Mouse (Mus musculus): ENCODE measurements around the gene Igfbp1. TPM values are rescaled to one million over a fixed set of nuclear protein-coding genes. Genes with fewer than 3 reads are reported as not detected.

Igfbp1 gene
- polyA plus RNA-seq, 2 experiments, result 1.4 to 1.6 TPM

DNA sequence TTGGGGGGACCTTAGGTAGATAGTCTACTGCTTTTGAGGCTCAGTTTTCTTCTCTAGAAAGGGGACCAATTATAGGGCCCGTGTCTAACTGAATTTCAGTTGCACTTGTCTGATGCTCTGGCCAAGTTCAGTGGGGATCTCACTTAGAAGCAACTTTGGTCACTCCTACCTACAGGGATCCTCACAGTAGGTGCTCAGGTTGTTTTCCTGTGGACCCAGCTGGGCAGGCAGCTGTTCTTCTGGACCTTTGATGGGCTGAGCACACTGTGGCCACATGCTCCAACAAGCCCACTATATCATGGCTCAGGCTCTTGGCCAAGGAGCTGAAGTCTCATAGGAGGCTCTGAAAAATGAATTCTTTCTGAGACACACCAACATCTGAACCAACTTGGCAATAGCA lies 47.2 kb downstream of the Igfbp1 start:
- H3K27me3 ChIP-seq (ENCODE audit: control insufficient read depth, insufficient read depth, low read length), result no peaks in the 10 kb centered on the region
- no peak overlapping the region for H3K9ac ChIP-seq (ENCODE audit: low read depth, low read length, severe bottlenecking)
- DNase-seq (ENCODE audit: low spot score), result no peak
- H3K9me3 ChIP-seq (ENCODE audit: control insufficient read depth, low read length), result no peaks in the 10 kb centered on the region
- H3K27ac ChIP-seq (replicated peaks; ENCODE audit: low read depth, low read length), result no peak overlapping the region
- H3K4me1 ChIP-seq (ENCODE audit: control insufficient read depth, insufficient read depth, low read length), result no peaks in the 10 kb centered on the region
- no peak overlapping the region for H3K4me2 ChIP-seq (replicated peaks; ENCODE audit: low read depth, low read length, severe bottlenecking)
- ATAC-seq (ENCODE audit: low FRiP score, low read depth), result no peak
- no peak overlapping the region for H3K4me3 ChIP-seq (replicated peaks; ENCODE audit: low read length)
- 87% methylated on average over 1 of the region's 1 CpGs for WGBS
- TF ChIP-seq POLR2A (IDR thresholded peaks at IDR 0.05; ENCODE audit: borderline replicate concordance, extremely low read depth, insufficient read depth, insufficient read length), result no peak
- no peaks in the 10 kb centered on the region for H3K36me3 ChIP-seq (ENCODE audit: control insufficient read depth, insufficient read depth, low read length)

DNA sequence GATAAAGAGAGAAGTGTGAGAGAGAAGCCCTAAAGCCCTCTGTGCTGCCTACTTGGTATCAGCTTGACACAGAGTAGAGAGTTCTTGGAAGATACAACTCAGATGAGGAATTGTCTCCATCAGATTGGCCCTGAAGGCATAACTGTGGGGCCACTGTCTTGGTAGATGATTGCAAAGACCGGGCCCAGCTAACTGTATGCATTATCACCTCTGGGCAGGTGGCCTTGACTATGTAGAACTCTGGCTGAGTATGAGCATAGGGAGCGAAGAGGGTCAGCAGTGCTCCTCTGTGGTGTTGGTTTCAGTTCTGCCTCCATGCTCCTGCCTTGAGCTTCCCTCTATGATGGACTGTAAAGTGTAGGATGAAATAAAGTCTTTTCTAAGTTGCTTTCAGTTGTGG lies 52.8 kb downstream of the Igfbp1 start:
- DNase-seq (ENCODE audit: low spot score) (no peak), ATAC-seq (ENCODE audit: low FRiP score, low read depth) (no peak)
- Histone ChIP-seq H3K9ac (ENCODE audit: low read depth, low read length, severe bottlenecking) (no peak overlapping the region), H3K9me3 (ENCODE audit: control insufficient read depth, low read length) (no peaks in the 10 kb centered on the region), H3K4me3 (replicated peaks; ENCODE audit: low read length) (no peak overlapping the region), H3K4me2 (replicated peaks; ENCODE audit: low read depth, low read length, severe bottlenecking) (no peak overlapping the region), H3K27me3 (ENCODE audit: control insufficient read depth, insufficient read depth, low read length) (no peaks in the 10 kb centered on the region), H3K36me3 (ENCODE audit: control insufficient read depth, insufficient read depth, low read length) (no peaks in the 10 kb centered on the region), H3K4me1 (ENCODE audit: control insufficient read depth, insufficient read depth, low read length) (no peaks in the 10 kb centered on the region), H3K27ac (replicated peaks; ENCODE audit: low read depth, low read length) (no peak overlapping the region)
- TF ChIP-seq POLR2A (IDR thresholded peaks at IDR 0.05; ENCODE audit: borderline replicate concordance, extremely low read depth, insufficient read depth, insufficient read length), result no peak
- WGBS, result 80% methylated on average over 2 of the region's 2 CpGs

DNA sequence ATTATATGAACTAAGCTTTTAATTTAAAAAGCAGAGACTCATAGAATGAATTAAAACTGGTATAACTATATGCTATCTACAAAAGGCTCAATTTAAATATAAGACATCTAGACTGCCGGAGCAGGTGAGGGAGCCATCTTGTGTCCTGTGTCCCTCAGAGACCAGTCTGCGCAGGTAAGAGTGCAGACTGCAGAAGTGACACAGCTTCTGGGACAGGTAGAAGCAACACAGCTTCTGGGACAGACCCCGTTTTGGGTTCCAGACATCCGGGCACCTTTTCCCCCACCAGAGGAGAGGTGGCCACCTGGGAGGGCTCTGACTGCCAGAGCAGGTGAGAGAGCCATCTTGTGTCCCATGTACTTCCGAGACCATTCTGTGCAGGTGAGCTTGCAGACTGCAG lies 53.3 kb downstream of the Igfbp1 start:
- Histone ChIP-seq H3K4me1 (ENCODE audit: control insufficient read depth, insufficient read depth, low read length) (no peaks in the 10 kb centered on the region), H3K9me3 (ENCODE audit: control insufficient read depth, low read length) (no peaks in the 10 kb centered on the region), H3K4me2 (replicated peaks; ENCODE audit: low read depth, low read length, severe bottlenecking) (no peak overlapping the region), H3K36me3 (ENCODE audit: control insufficient read depth, insufficient read depth, low read length) (no peaks in the 10 kb centered on the region), H3K27me3 (ENCODE audit: control insufficient read depth, insufficient read depth, low read length) (no peaks in the 10 kb centered on the region), H3K27ac (replicated peaks; ENCODE audit: low read depth, low read length) (no peak overlapping the region), H3K9ac (ENCODE audit: low read depth, low read length, severe bottlenecking) (no peak overlapping the region), H3K4me3 (replicated peaks; ENCODE audit: low read length) (no peak overlapping the region)
- no peak for TF ChIP-seq POLR2A (IDR thresholded peaks at IDR 0.05; ENCODE audit: borderline replicate concordance, extremely low read depth, insufficient read depth, insufficient read length)
- WGBS, result 93% methylated on average over 5 of the region's 5 CpGs
- DNase-seq (ENCODE audit: low spot score) (no peak), ATAC-seq (ENCODE audit: low FRiP score, low read depth) (no peak)

Other genes with a start within 250 kb of the Igfbp1 start
- gene Adcy1, start 134.3 kb upstream of the Igfbp1 start, polyA plus RNA-seq (2012; rRNA removed), result 3.1 and 3.9 TPM in 2 replicates
- gene Adcy1, start 134.3 kb upstream of the Igfbp1 start, polyA plus RNA-seq (2014; fragmentation: Nextera tagmentation; extraction: Ambion mirVana), result 1.8 and 2.0 TPM in 2 replicates
- gene Gm11985, start 9.2 kb upstream of the Igfbp1 start, polyA plus RNA-seq (2012; rRNA removed), result 0.06 and 0.14 TPM in 2 replicates
- gene Gm11985, start 9.2 kb upstream of the Igfbp1 start, polyA plus RNA-seq (2014; fragmentation: Nextera tagmentation; extraction: Ambion mirVana), result not detected in 2 replicates
- gene Igfbp3, start 16.1 kb downstream of the Igfbp1 start, polyA plus RNA-seq (2012; rRNA removed), result 277 and 285 TPM in 2 replicates
- gene Igfbp3, start 16.1 kb downstream of the Igfbp1 start, polyA plus RNA-seq (2014; fragmentation: Nextera tagmentation; extraction: Ambion mirVana), result 191 and 214 TPM in 2 replicates